In genomic region chr13:48639570-48639969, GRCm38 (mm10) we compare ENCODE assay signal across 7 mouse cellular contexts. TPM values are rescaled to one million over a fixed set of nuclear protein-coding genes. Genes with fewer than 3 reads are reported as not detected.
DNase-seq lines count a peak whose midpoint lies in the region; ATAC-seq and TF ChIP-seq lines count a peak whose summit lies in the region.

No protein-coding gene starts in this region.

- peaks cover 2% of the 10 kb centered on the region for H3K27me3 ChIP-seq in Patski

- in situ Hi-C loops in Patski (cut with MboI; ENCODE audit: low pct_unique_long_range_greater_than_20kb) = loop anchor here (5.0 kb wide), 2 partner anchors 67 to 117 kb away; no protein-coding TSS in a partner anchor

- DNase-seq in ovary, postnatal 36 days (ENCODE audit: low spot score) = peak; percentile 36
- DNase-seq in ovary, postnatal 10 days (ENCODE audit: low spot score) = no peak
- no peak for DNase-seq in Patski (ENCODE audit: low read depth, low spot score)
- DNase-seq in cerebellum, postnatal 10 days = peak; percentile 67 to 78
- peak; percentile 44 to 57 for DNase-seq in heart, postnatal 36 days
- DNase-seq in left cerebral cortex, postnatal 25 days (ENCODE audit: low spot score in 2 of 2) = peak; percentile 67 to 81

- peak; percentile 88 for TF ChIP-seq CTCF in Patski (IDR thresholded peaks at IDR 0.05)

- CTCF ChIA-PET in Patski (lab: Charles Lee) = interaction anchor here (0.8 to 3.3 kb wide), 17 partner anchors 9 to 118 kb away, joined by 3 to 24 read pairs (median 4); no protein-coding TSS in a partner anchor

- no peak for ATAC-seq in Patski
- ATAC-seq in neutrophil, adult 5-6 weeks (ENCODE audit: extremely low read depth, insufficient number of reproducible peaks, low FRiP score, poor library complexity, severe bottlenecking) = peak; percentile 72; the same call in 1 of the 2 replicates

- intact Hi-C loops in heart, postnatal 36 days (cut with DNase I) = loop anchor here (1.0 kb wide), 1 partner anchor 111 kb away; no protein-coding TSS in a partner anchor
- intact Hi-C loops in left cerebral cortex, postnatal 25 days (cut with DNase I) = loop anchor here (1.0 kb wide), 1 partner anchor 111 kb away; no protein-coding TSS in a partner anchor

- POLR2A ChIA-PET in Patski (lab: Charles Lee) = interaction anchor here (1.2 kb wide), 1 partner anchor 108 kb away, joined by 3 read pairs; no protein-coding TSS in a partner anchor

RNA-seq across cellular contexts. Expression of gene Ptpdc1, which starts 14.1 kb away (rescaled TPM):
- polyA plus RNA-seq in Patski (2021) = 8.9 TPM
- 1 to 10 TPM; 4.6 to 5.4 TPM for total RNA-seq in heart, postnatal 36 days (2021)
- 10 to 100 TPM; 25.0 to 25.8 TPM for total RNA-seq in left cerebral cortex, postnatal 25 days (2021)
- total RNA-seq in neutrophil, adult 5-6 weeks (2017) = 2.2 and 2.9 TPM in 2 replicates

RNA-seq across cellular contexts. Expression of gene Barx1, which starts 23.2 kb away (rescaled TPM):
- polyA plus RNA-seq in Patski (2021) = not detected
- not detected for total RNA-seq in heart, postnatal 36 days (2021)
- total RNA-seq in left cerebral cortex, postnatal 25 days (2021) = not detected
- not detected in 2 replicates for total RNA-seq in neutrophil, adult 5-6 weeks (2017)

Comparison
In these comparisons a context has a peak if more than half of its experiments do, and no peak if none do; other contexts are left out.
1. DNase-seq: peak in ovary, postnatal 36 days (single experiment), cerebellum, postnatal 10 days (2 of 2), heart, postnatal 36 days (2 of 2) and left cerebral cortex, postnatal 25 days (2 of 2); none in ovary, postnatal 10 days (single experiment) and Patski (single experiment).